Mouse (Mus musculus) kidney, postnatal 0 days (tissue): ENCODE measurements at regions not wholly inside any gene's neighbourhood (a gene's known extent, or its start where the extent isn't known, plus 50 kb on each side); places are given as distances from the start of the nearest gene placed in this dataset.

Experiments used
- ATAC-seq: fragments of 200-750 bp; cut with Nextera tagmentation; replicated peaks from 2 replicates; pipeline ENCODE4 v1.8.0; 2017; ENCODE audit warnings: low read depth, moderate number of reproducible peaks, moderate TSS enrichment, moderate library complexity; ENCODE audit not compliant: low FRiP score
- DNase-seq: peaks from one replicate; pipeline ENCODE4 v3.0.0-alpha.2; 2016; ENCODE audit warnings: low spot score
- H3K27ac ChIP-seq: fragments of 300-500 bp; sonication (generic); 2 replicates; pipeline ENCODE4 v1.5.1; 2014; ENCODE audit warnings: mild to moderate bottlenecking
- H3K27me3 ChIP-seq: fragments of 300-500 bp; sonication (generic); 2 replicates; pipeline ENCODE4 v1.6.1; 2014; ENCODE audit warnings: low read length, mixed read lengths; ENCODE audit not compliant: insufficient read depth
- H3K36me3 ChIP-seq: fragments of 300-500 bp; sonication (generic); 2 replicates; pipeline ENCODE4 v1.6.1; 2014; ENCODE audit warnings: low read length, mixed read lengths; ENCODE audit not compliant: insufficient read depth
- H3K4me1 ChIP-seq: fragments of 300-500 bp; sonication (generic); replicated peaks from 2 replicates; pipeline ENCODE4 v1.6.1; 2014; ENCODE audit warnings: antibody characterized with exemption, low read length, mixed read lengths; ENCODE audit not compliant: insufficient read depth
- H3K4me2 ChIP-seq: fragments of 300-500 bp; sonication (generic); 2 replicates; pipeline ENCODE4 v1.6.1; 2014; ENCODE audit warnings: mild to moderate bottlenecking, low read length, moderate library complexity, mixed read lengths
- H3K4me3 ChIP-seq: fragments of 300-500 bp; sonication (generic); replicated peaks from 2 replicates; pipeline ENCODE4 v1.5.1; 2014; ENCODE audit warnings: low read depth, low read length
- H3K9ac ChIP-seq: fragments of 300-500 bp; sonication (generic); 2 replicates; pipeline ENCODE4 v1.6.1; 2014; ENCODE audit warnings: low read depth, low read length
- H3K9me3 ChIP-seq: fragments of 300-500 bp; sonication (generic); replicated peaks from 2 replicates; pipeline ENCODE4 v1.6.1; 2016; ENCODE audit warnings: low read length, inconsistent platforms, mixed read lengths
- CTCF ChIP-seq: IDR thresholded peaks from 2 replicates; pipeline ENCODE4 v1.5.1; 2016; ENCODE audit warnings: antibody characterized with exemption, low read depth, mild to moderate bottlenecking, moderate library complexity
- WGBS: fragments of 180-500 bp; shearing (Covaris S2); extraction: QIAGEN DNeasy Blood & Tissue Kit; methylation state at CpG from one replicate; pipeline ENCODE4 v1.1.7; 2014; 5-methylcytosine and 5-hydroxymethylcytosine counted together

DNA sequence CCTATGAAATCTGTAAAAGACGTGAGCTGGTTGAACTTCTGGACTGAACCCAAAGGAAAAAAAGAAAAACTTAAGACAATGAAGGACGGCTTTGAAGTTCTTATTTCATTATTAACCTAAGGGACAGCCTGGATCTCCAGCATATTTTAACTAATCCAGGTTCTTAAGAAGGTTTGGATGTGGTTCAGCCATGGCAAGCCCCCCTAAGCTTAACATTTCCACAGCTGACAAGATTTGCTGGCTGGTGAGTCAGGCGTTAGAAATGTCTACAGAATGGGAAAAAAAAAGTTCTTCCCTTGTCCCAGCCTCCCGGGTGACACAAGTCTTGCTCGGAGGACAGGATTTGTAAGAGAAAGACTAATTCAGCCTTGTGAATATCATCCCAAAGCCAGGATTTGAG lies 132.9 kb upstream of the Fat1 start:
- peaks cover 15% of the 10 kb centered on the region for H3K4me1 ChIP-seq
- DNase-seq: no peak

DNA sequence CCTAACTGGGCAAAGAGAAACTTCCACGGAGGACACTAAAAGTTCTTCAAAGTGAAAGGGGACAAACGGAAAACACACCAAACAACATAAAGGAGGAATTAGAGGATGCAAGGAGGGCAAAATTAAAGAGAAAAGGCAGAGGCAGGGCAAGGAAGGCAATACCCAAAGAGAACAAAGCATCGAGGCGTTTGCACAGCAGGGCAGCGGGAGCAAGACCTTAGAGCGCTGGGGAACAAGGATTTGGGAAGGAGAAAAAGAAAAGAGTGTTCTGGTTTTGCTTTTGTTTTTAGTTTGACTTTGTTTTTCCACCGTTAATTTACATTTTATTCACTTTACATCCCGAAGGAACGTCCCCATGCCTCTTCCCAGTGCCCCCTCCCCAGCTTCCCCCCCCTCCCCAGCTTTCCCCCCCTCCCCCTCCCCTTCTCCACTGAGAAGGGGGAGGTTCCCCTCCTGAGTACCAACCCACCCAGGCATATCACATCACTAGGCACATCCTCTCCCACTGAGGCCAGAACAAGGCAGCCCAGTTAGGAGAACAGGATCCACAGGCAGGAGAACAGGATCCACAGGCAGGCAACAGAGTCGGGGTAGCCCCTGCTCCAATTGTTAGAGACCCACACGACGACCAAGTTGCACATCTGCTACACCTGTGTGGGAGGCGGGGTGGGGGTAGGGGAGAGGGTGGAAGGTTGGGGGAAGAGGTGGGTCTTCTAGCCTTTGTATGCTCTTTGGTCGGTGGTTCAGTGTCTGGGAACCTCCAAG lies 130.7 kb upstream of the Fat1 start:
- H3K27ac ChIP-seq: no peak overlapping the region
- H3K4me3 ChIP-seq: no peak overlapping the region
- H3K4me1 ChIP-seq: peaks cover 15% of the 10 kb centered on the region
- no peak overlapping the region for H3K9ac ChIP-seq
- no peak overlapping the region for H3K4me2 ChIP-seq
- DNase-seq: no peak
- no peaks in the 10 kb centered on the region for H3K36me3 ChIP-seq
- no peak for TF ChIP-seq CTCF
- no peak for ATAC-seq
- no peaks in the 10 kb centered on the region for H3K9me3 ChIP-seq
- 66% methylated on average over 14 of the region's 14 CpGs for WGBS
- no peaks in the 10 kb centered on the region for H3K27me3 ChIP-seq

More for the DNA sequence above, 132.9 kb upstream of the Fat1 start:
- Histone ChIP-seq H3K4me3 (no peak overlapping the region), H3K9me3 (no peaks in the 10 kb centered on the region), H3K27me3 (no peaks in the 10 kb centered on the region), H3K27ac (peak overlapping the region; percentile 66; the same call in 1 of the 2 replicates), H3K4me2 (no peak overlapping the region), H3K9ac (no peak overlapping the region), H3K36me3 (no peaks in the 10 kb centered on the region)
- ATAC-seq: no peak
- TF ChIP-seq CTCF: no peak
- WGBS: 32% methylated on average over 5 of the region's 5 CpGs

DNA sequence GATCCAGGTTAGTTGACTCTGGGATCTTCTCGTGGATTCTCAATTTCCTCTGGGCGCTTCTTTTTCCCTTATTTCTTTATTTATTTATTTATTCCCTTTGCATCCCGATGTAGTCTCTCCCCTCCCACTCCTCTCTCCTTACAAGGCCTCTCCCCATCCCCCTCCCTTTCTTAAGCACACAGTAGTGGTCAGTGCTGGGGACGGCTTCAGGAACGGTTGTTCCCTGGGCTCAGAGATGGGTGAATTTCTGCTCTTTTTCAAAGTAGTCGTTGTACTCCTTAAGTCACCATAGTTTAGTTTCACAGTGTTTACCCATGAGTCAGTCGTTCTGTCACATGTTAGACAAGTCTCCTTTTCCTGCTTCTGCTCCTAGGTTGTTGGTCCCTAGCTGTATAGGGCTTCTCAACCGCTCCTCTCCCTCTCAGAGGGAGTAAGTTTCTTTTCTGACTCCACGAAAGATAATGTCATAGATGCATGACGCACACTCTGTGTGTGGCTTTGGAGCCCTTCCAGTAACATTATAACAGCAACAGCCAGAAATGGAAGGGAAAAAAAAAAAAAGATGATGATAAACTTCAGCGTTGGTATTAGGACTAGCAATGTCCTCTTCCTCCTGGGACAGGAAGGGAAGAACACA lies 129.9 kb upstream of the Fat1 start:
- no peak for ATAC-seq
- no peak overlapping the region for H3K9ac ChIP-seq
- no peak overlapping the region for H3K27ac ChIP-seq
- DNase-seq: no peak
- H3K9me3 ChIP-seq: no peaks in the 10 kb centered on the region
- H3K4me1 ChIP-seq: peaks cover 14% of the 10 kb centered on the region
- H3K4me3 ChIP-seq: no peak overlapping the region
- no peaks in the 10 kb centered on the region for H3K36me3 ChIP-seq
- TF ChIP-seq CTCF: no peak
- H3K27me3 ChIP-seq: no peaks in the 10 kb centered on the region
- no peak overlapping the region for H3K4me2 ChIP-seq
- WGBS: 67% methylated on average over 11 of the region's 11 CpGs

DNA sequence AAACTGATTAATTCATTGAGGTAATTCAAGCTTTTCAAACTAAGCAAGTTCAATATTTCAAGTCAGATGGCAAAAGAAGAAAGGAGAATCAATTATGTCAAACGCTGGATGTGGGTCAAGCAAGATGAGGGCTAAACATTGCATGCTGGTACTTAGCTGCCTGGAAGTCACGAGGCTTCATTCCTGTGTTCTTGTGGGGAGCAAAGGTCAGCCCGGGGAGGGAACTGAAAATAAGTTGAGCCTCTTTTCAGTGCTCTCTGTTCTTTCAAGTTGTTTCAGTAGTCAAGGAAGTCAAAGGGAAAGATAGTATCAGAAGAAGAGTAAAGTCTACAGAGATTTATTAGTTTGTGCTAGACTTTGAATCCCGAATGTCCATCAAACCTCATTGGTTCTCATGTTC lies 122.9 kb upstream of the Fat1 start:
- DNase-seq (no peak), ATAC-seq (no peak)
- no peak overlapping the region for H3K9ac ChIP-seq
- no peaks in the 10 kb centered on the region for H3K9me3 ChIP-seq
- H3K36me3 ChIP-seq: no peaks in the 10 kb centered on the region
- no peak overlapping the region for H3K4me3 ChIP-seq
- no peak for TF ChIP-seq CTCF
- no peak overlapping the region for H3K4me2 ChIP-seq
- 52% methylated on average over 4 of the region's 4 CpGs for WGBS
- H3K27me3 ChIP-seq: no peaks in the 10 kb centered on the region
- no peak overlapping the region for H3K27ac ChIP-seq
- no peaks in the 10 kb centered on the region for H3K4me1 ChIP-seq

GRCm38 (mm10) chr8:44817532-44818157 lies 117.6 kb upstream of the Fat1 start:
- ATAC-seq (peak; percentile 73), DNase-seq (peak; percentile 54)
- Histone ChIP-seq H3K4me3 (no peak overlapping the region), H3K27ac (no peak overlapping the region), H3K36me3 (no peaks in the 10 kb centered on the region), H3K4me1 (no peaks in the 10 kb centered on the region), H3K27me3 (no peaks in the 10 kb centered on the region), H3K9ac (no peak overlapping the region), H3K4me2 (no peak overlapping the region), H3K9me3 (no peaks in the 10 kb centered on the region)
- 34% methylated on average over 13 of the region's 13 CpGs for WGBS
- no peak for TF ChIP-seq CTCF

DNA sequence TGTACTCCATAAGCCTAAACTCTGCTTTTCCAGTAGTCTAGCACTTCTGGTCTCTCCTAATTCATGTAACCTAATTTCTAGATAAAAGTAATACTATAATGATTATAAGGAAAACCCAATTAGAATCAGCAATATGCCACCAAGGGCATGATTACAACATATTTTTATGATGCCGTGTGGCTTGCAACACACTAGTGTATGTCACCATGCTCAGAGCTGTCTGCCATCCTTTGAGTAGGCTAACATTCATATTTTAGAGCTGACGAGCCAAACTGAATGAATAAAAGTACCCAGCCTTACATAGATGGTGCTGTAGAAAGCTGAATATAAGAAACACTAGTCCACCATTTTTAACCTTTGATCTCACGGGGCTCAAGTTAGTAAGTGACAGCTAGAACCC lies 116.0 kb upstream of the Fat1 start:
- Histone ChIP-seq H3K9me3 (peaks cover 3% of the 10 kb centered on the region; the same call in 1 of the 2 replicates), H3K9ac (no peak overlapping the region), H3K4me3 (no peak overlapping the region), H3K4me2 (no peak overlapping the region), H3K27ac (no peak overlapping the region), H3K36me3 (no peaks in the 10 kb centered on the region), H3K27me3 (no peaks in the 10 kb centered on the region), H3K4me1 (no peaks in the 10 kb centered on the region)
- DNase-seq (no peak), ATAC-seq (no peak)
- no peak for TF ChIP-seq CTCF
- 86% methylated on average over 3 of the region's 3 CpGs for WGBS
